Mouse (Mus musculus): ENCODE results near the gene Fbxw4. TPM values are rescaled to one million over a fixed set of nuclear protein-coding genes. Genes with fewer than 3 reads are reported as not detected.

Gene Fbxw4
- total and polyA plus RNA-seq, 2 experiments, result 10.0 to 44.6 TPM

DNA sequence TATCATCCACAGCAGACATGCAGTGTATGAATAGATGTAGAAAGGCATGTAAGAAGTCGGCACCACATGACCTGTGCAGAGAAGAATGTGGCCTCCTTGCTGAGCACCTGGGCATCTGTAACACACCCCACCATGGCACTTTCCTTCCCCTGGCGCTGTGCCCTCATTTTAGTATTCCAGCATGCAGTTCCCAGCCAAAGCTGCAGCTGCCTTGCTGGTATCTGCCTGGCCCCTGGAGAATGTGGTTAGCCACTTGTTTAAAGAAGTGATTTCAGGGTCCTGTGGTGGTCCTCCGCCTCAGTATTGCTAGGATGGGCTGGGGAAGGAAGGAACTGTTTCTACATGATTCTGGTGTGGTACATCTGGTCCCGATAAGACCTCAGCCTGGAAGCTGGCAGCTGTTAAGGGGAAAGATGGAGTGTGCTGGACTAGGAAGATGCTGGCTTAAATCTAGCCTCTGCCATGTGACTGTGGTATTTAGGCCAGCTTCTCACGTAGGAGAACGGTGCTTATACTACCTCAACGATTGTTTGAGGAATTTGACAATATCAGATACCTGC, 85.7 kb downstream of the Fbxw4 start:
- 76% methylated on average over 7 of the region's 7 CpGs for WGBS
- Histone ChIP-seq H3K79me2 (ENCODE audit: control insufficient read depth, insufficient read depth, low read length) (no peaks in the 10 kb centered on the region), H3K27ac (replicated peaks; ENCODE audit: insufficient read depth, low read depth, low read length) (no peak overlapping the region), H3K36me3 (ENCODE audit: control insufficient read depth, insufficient read depth, low read length) (no peaks in the 10 kb centered on the region), H3K4me3 (ENCODE audit: insufficient read depth, low read depth, low read length) (no peak overlapping the region), H3K4me1 (ENCODE audit: control insufficient read depth, insufficient read depth, low read length) (no peaks in the 10 kb centered on the region; the same call in 1 of the 2 replicates), H3K9ac (ENCODE audit: low read depth, low read length) (no peak overlapping the region), H3K27me3 (ENCODE audit: control insufficient read depth, insufficient read depth, low read length) (no peaks in the 10 kb centered on the region)
- TF ChIP-seq POLR2A (IDR thresholded peaks at IDR 0.05; ENCODE audit: extremely low read depth, insufficient read depth, low read length) (no peak), CTCF (IDR thresholded peaks at IDR 0.05; ENCODE audit: low read depth, low read length) (no peak)
- no peak for DNase-seq (ENCODE audit: extremely low read depth, low read depth, low spot score)

DNA sequence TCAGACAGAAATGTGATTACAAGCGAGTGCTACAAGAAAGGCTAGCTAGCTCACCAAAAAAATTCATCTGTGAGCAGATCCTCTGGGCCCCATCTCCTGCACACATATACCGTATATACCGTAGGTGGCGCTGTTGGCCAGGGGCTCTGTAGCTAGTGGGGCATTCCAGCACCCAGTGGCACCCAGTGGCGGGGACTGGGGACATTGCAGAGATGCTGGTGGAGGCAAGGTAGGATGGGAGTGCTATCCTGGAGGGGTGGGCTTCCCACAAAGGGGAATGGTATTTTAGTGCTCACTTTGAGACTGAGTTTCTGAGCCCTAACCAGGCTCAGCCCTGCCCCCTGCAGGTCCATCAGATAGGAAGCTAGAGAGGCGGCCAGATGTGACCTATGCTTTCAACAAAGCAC, 86.2 kb downstream of the Fbxw4 start:
- 49% methylated on average over 6 of the region's 6 CpGs for WGBS

DNA sequence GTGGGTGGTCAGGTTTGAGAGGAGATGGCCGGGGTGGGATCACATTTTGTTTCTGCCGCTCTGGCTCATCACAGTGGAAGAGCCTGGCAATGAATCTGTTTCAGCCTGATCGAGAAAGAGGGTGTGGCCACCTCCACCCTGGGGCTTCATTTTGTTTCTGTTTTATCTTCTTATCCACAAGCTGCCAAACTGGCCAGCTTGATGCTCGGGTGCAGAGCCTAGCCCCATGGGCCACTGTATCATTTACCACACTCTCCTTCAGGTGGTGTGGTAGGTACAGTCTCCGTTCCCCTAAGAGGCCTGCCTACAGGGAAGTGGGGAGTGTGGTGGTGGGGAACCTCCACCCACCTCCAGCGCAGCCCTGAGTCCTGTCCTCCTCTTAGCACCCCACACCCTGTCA, 87.1 kb downstream of the Fbxw4 start:
- 88% methylated on average over 6 of the region's 6 CpGs for WGBS
- no peaks in the 10 kb centered on the region for H3K27me3 ChIP-seq (ENCODE audit: control insufficient read depth, insufficient read depth, low read length)
- no peak for DNase-seq (ENCODE audit: extremely low read depth, low read depth, low spot score)
- no peak overlapping the region for H3K27ac ChIP-seq (replicated peaks; ENCODE audit: insufficient read depth, low read depth, low read length)
- H3K36me3 ChIP-seq (ENCODE audit: control insufficient read depth, insufficient read depth, low read length), result no peaks in the 10 kb centered on the region
- no peaks in the 10 kb centered on the region; the same call in 1 of the 2 replicates for H3K4me1 ChIP-seq (ENCODE audit: control insufficient read depth, insufficient read depth, low read length)
- TF ChIP-seq POLR2A (IDR thresholded peaks at IDR 0.05; ENCODE audit: extremely low read depth, insufficient read depth, low read length) (no peak), CTCF (IDR thresholded peaks at IDR 0.05; ENCODE audit: low read depth, low read length) (no peak)
- H3K4me3 ChIP-seq (ENCODE audit: insufficient read depth, low read depth, low read length), result no peak overlapping the region
- no peak overlapping the region for H3K9ac ChIP-seq (ENCODE audit: low read depth, low read length)
- no peaks in the 10 kb centered on the region for H3K79me2 ChIP-seq (ENCODE audit: control insufficient read depth, insufficient read depth, low read length)

More for the DNA sequence above, 86.2 kb downstream of the Fbxw4 start:
- H3K4me1 ChIP-seq (ENCODE audit: control insufficient read depth, insufficient read depth, low read length), result no peaks in the 10 kb centered on the region; the same call in 1 of the 2 replicates
- H3K27ac ChIP-seq (replicated peaks; ENCODE audit: insufficient read depth, low read depth, low read length), result no peak overlapping the region
- no peaks in the 10 kb centered on the region for H3K79me2 ChIP-seq (ENCODE audit: control insufficient read depth, insufficient read depth, low read length)
- no peak for DNase-seq (ENCODE audit: extremely low read depth, low read depth, low spot score)
- no peaks in the 10 kb centered on the region for H3K27me3 ChIP-seq (ENCODE audit: control insufficient read depth, insufficient read depth, low read length)
- H3K4me3 ChIP-seq (ENCODE audit: insufficient read depth, low read depth, low read length), result no peak overlapping the region
- H3K36me3 ChIP-seq (ENCODE audit: control insufficient read depth, insufficient read depth, low read length), result no peaks in the 10 kb centered on the region
- no peak overlapping the region for H3K9ac ChIP-seq (ENCODE audit: low read depth, low read length)
- no peak for TF ChIP-seq POLR2A (IDR thresholded peaks at IDR 0.05; ENCODE audit: extremely low read depth, insufficient read depth, low read length)
- TF ChIP-seq CTCF (IDR thresholded peaks at IDR 0.05; ENCODE audit: low read depth, low read length), result peak; percentile 71

DNA sequence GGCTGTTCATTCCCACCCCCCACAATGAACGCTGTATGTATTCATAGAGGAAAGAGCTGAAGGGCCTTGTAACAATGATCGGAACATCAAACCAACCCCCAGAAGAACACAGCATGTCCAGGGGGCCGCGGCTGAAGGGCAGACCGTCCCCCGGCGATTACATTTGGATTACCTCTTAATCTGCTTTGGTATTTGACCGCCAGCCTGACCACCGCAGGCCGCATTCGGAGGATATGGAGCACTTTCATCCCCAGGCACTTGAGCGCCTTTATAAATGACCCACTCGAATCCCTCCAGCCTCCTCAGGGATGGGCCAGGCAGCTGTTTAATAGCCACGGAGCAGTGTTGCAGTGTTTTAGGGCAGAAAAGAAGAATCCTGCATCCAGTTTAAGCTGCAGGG, 92.7 kb downstream of the Fbxw4 start:
- WGBS, result 83% methylated on average over 14 of the region's 14 CpGs
- TF ChIP-seq POLR2A (IDR thresholded peaks at IDR 0.05; ENCODE audit: extremely low read depth, insufficient read depth, low read length) (no peak), CTCF (IDR thresholded peaks at IDR 0.05; ENCODE audit: low read depth, low read length) (no peak)

DNA sequence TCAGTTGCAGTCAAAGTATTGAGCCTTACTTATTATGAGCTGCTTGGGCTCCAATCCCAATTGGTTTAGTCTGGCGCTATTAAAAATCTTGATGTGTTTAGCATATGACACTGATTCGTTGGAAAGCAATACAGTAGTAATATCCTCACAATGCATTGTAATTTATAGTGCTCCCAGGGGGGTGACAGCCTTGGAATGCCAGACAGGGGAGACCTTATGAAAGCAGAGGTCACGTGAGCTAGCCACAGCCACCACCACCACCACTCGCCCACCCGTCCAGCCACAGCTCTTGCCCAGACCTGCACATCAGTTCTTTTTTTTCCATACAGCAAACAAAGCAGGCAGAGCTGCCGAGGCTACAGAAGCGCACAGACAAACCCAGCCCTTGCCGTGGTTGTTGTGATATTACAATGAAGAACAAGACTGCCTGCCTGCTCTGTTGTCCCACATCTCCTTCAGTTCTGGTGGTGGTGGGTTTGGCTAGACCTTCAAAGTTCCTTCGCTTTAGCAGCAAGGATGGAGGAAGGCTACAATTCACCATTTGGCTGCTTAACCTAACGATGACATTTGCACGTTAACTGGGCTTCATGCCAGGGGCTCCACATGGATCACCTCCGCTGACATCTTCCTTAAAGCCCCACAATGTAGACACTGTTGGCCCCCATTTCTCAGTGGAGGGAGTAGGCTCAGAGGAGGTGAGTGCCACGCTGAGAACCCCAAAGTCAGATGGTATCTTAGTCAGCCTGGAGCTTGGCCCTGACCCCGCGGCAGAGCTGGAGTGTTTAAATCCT, 94.0 kb downstream of the Fbxw4 start:
- no peak overlapping the region for H3K27ac ChIP-seq (replicated peaks; ENCODE audit: insufficient read depth, low read depth, low read length)
- H3K36me3 ChIP-seq (ENCODE audit: control insufficient read depth, insufficient read depth, low read length), result no peaks in the 10 kb centered on the region; the same call in 1 of the 2 replicates
- no peak overlapping the region for H3K9ac ChIP-seq (ENCODE audit: low read depth, low read length)
- H3K4me1 ChIP-seq (ENCODE audit: control insufficient read depth, insufficient read depth, low read length), result no peaks in the 10 kb centered on the region
- DNase-seq (ENCODE audit: extremely low read depth, low read depth, low spot score), result no peak
- no peaks in the 10 kb centered on the region for H3K79me2 ChIP-seq (ENCODE audit: control insufficient read depth, insufficient read depth, low read length)
- H3K4me3 ChIP-seq (ENCODE audit: insufficient read depth, low read depth, low read length), result no peak overlapping the region
- no peaks in the 10 kb centered on the region for H3K27me3 ChIP-seq (ENCODE audit: control insufficient read depth, insufficient read depth, low read length)
- WGBS, result 79% methylated on average over 15 of the region's 15 CpGs
- no peak for TF ChIP-seq CTCF (IDR thresholded peaks at IDR 0.05; ENCODE audit: low read depth, low read length)
- no peak for TF ChIP-seq POLR2A (IDR thresholded peaks at IDR 0.05; ENCODE audit: extremely low read depth, insufficient read depth, low read length)

More for the DNA sequence above, 92.7 kb downstream of the Fbxw4 start:
- H3K27me3 ChIP-seq (ENCODE audit: control insufficient read depth, insufficient read depth, low read length), result no peaks in the 10 kb centered on the region
- no peak overlapping the region for H3K27ac ChIP-seq (replicated peaks; ENCODE audit: insufficient read depth, low read depth, low read length)
- H3K79me2 ChIP-seq (ENCODE audit: control insufficient read depth, insufficient read depth, low read length), result no peaks in the 10 kb centered on the region
- DNase-seq (ENCODE audit: extremely low read depth, low read depth, low spot score), result no peak
- H3K4me3 ChIP-seq (ENCODE audit: insufficient read depth, low read depth, low read length), result no peak overlapping the region
- H3K36me3 ChIP-seq (ENCODE audit: control insufficient read depth, insufficient read depth, low read length), result no peaks in the 10 kb centered on the region; the same call in 1 of the 2 replicates
- H3K9ac ChIP-seq (ENCODE audit: low read depth, low read length), result no peak overlapping the region
- H3K4me1 ChIP-seq (ENCODE audit: control insufficient read depth, insufficient read depth, low read length), result no peaks in the 10 kb centered on the region

Measured in liver, adult 2 months (tissue).